Comparison of ENCODE assay signal across 8 mouse cellular contexts in the genomic region with DNA sequence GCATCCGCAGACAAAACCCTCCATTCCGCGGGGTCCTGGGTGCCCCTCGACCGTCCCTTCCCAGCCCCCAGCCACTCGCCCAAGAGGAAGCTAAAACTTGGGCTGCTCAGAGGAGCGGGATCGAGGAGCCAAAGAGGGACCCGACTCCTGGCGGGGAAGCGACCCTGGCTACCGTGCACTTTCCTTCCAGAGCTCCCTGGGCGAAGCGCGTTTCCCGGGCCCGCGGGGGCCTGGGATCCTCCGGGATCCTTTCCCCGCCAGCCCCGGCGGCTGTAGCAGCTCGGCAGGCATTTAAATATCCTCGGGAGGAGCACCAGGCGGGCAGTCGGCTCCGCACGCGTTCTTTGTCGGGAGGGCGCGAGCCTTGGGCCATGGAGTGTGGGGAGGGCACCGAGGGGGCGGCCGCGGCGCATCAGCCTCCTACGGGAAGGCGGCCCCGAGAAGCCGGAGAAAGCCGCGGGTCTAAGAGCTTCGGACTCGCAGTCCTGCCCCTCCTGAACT. TPM values are rescaled to one million over a fixed set of nuclear protein-coding genes. Genes with fewer than 3 reads are reported as not detected.
DNase-seq lines count a peak whose midpoint lies in the region; ATAC-seq and TF ChIP-seq lines count a peak whose summit lies in the region.

No protein-coding gene starts in this region.

- H3K9ac ChIP-seq in ES-E14 (ENCODE audit: insufficient read depth, low read depth, low read length, poor library complexity, severe bottlenecking): peak overlapping the region; percentile 69
- peak overlapping the region; percentile 97 for H3K9ac ChIP-seq in embryonic facial prominence, embryonic 12.5 days
- H3K9ac ChIP-seq in hindbrain, embryonic 11.5 days (ENCODE audit: low read depth, low read length): peak overlapping the region; percentile 98
- H3K9ac ChIP-seq in liver, embryonic 13.5 days: peak overlapping the region; percentile 74

- in situ Hi-C loops in ES-E14 (cut with MboI; ENCODE audit: low sequenced_read_pairs in 2 of 2, unreplicated experiment in 2 of 2): no loop called here

- DNase-seq in kidney, adult 2 months: peak; percentile 7
- no peak for DNase-seq in kidney, adult 9 months
- peak; percentile 37 for DNase-seq in ES-E14 (ENCODE audit: low read depth, low spot score)
- DNase-seq in hindbrain, embryonic 11.5 days (ENCODE audit: low spot score): peak; percentile 77
- DNase-seq in liver, embryonic 13.5 days: no peak
- DNase-seq in thymus, postnatal 0 days (ENCODE audit: low spot score): no peak

- no peaks in the 10 kb centered on the region for H3K9me3 ChIP-seq in ES-E14 (ENCODE audit: control insufficient read depth, insufficient read depth, low read depth, low read length)
- H3K9me3 ChIP-seq in embryonic facial prominence, embryonic 12.5 days: no peaks in the 10 kb centered on the region
- H3K9me3 ChIP-seq in hindbrain, embryonic 11.5 days (ENCODE audit: control insufficient read depth, low read length): no peaks in the 10 kb centered on the region
- no peaks in the 10 kb centered on the region for H3K9me3 ChIP-seq in liver, embryonic 13.5 days (replicated peaks)

- H3K4me3 ChIP-seq in kidney, adult 2 months (ENCODE audit: insufficient read depth, low read depth, low read length): peak overlapping the region; percentile 56
- H3K4me3 ChIP-seq in ES-E14 (ENCODE audit: insufficient read depth in 1 of 2, low read depth in 1 of 2, low read length in 2 of 2, poor library complexity in 1 of 2, severe bottlenecking in 1 of 2): peak overlapping the region; percentile 61 to 79
- peak overlapping the region; percentile 94 for H3K4me3 ChIP-seq in embryonic facial prominence, embryonic 12.5 days
- H3K4me3 ChIP-seq in hindbrain, embryonic 11.5 days (ENCODE audit: low read depth, low read length): peak overlapping the region; percentile 76
- H3K4me3 ChIP-seq in liver, embryonic 13.5 days (replicated peaks): peak overlapping the region; percentile 65
- H3K4me3 ChIP-seq in small intestine, adult 2 months (ENCODE audit: low read depth, low read length): peak overlapping the region; percentile 88

- H3K27me3 ChIP-seq in kidney, adult 2 months (replicated peaks; ENCODE audit: control insufficient read depth, insufficient read depth, low read length): peaks cover 9% of the 10 kb centered on the region; the same call in 1 of the 2 replicates
- no peaks in the 10 kb centered on the region for H3K27me3 ChIP-seq in embryonic facial prominence, embryonic 12.5 days
- H3K27me3 ChIP-seq in hindbrain, embryonic 11.5 days (ENCODE audit: control insufficient read depth, insufficient read depth, low read length): no peaks in the 10 kb centered on the region
- peaks cover 68% of the 10 kb centered on the region for H3K27me3 ChIP-seq in liver, embryonic 13.5 days
- peaks cover 10% of the 10 kb centered on the region for H3K27me3 ChIP-seq in small intestine, adult 2 months (ENCODE audit: control insufficient read depth, insufficient read depth, low read length)

- H3K27ac ChIP-seq in kidney, adult 2 months (ENCODE audit: insufficient read depth, low read depth, low read length): no peak overlapping the region
- H3K27ac ChIP-seq in ES-E14 (ENCODE audit: insufficient read depth, low read depth, low read length, poor library complexity, severe bottlenecking): no peak overlapping the region
- peak overlapping the region; percentile 99 for H3K27ac ChIP-seq in embryonic facial prominence, embryonic 12.5 days
- H3K27ac ChIP-seq in hindbrain, embryonic 11.5 days (ENCODE audit: low read depth, low read length): peak overlapping the region; percentile 87
- H3K27ac ChIP-seq in liver, embryonic 13.5 days: peak overlapping the region; percentile 67
- no peak overlapping the region for H3K27ac ChIP-seq in small intestine, adult 2 months (ENCODE audit: insufficient read depth, low read depth, low read length)

- under 1% methylated on average over 45 of the region's 45 CpGs for WGBS in kidney, adult 2 months
- under 1% methylated on average over 45 of the region's 45 CpGs for WGBS in embryonic facial prominence, embryonic 12.5 days
- under 1% methylated on average over 39 of the region's 45 CpGs for WGBS in hindbrain, embryonic 11.5 days
- 0% methylated on average over 45 of the region's 45 CpGs for WGBS in liver, embryonic 13.5 days (ENCODE audit: insufficient replicate concordance)
- WGBS in small intestine, adult 2 months: under 1% methylated on average over 45 of the region's 45 CpGs

- TF ChIP-seq POLR2A in kidney, adult 2 months (IDR thresholded peaks at IDR 0.05; ENCODE audit: low read depth, low read length): no peak
- no peak for TF ChIP-seq POLR2A in small intestine, adult 2 months (IDR thresholded peaks at IDR 0.05; ENCODE audit: low read depth, low read length)

- peak overlapping the region; percentile 87 for H3K4me2 ChIP-seq in embryonic facial prominence, embryonic 12.5 days (replicated peaks)
- peak overlapping the region; percentile 95 for H3K4me2 ChIP-seq in hindbrain, embryonic 11.5 days (replicated peaks; ENCODE audit: low read depth, low read length)
- peak overlapping the region; percentile 77 for H3K4me2 ChIP-seq in liver, embryonic 13.5 days

- no peak for ATAC-seq in embryonic facial prominence, embryonic 12.5 days (ENCODE audit: insufficient number of reproducible peaks, insufficient read depth, low FRiP score, low TSS enrichment)
- ATAC-seq in hindbrain, embryonic 11.5 days (ENCODE audit: low FRiP score): peak; percentile 56
- ATAC-seq in liver, embryonic 13.5 days (ENCODE audit: low read depth): 0 out of 2 replicates have a peak, but pooled peaks have one; percentile 13

- H3K36me3 ChIP-seq in kidney, adult 2 months (ENCODE audit: control insufficient read depth, insufficient read depth, low read length): no peaks in the 10 kb centered on the region
- no peaks in the 10 kb centered on the region for H3K36me3 ChIP-seq in ES-E14 (ENCODE audit: control insufficient read depth, insufficient read depth, low read length, poor library complexity, severe bottlenecking)
- no peaks in the 10 kb centered on the region for H3K36me3 ChIP-seq in embryonic facial prominence, embryonic 12.5 days
- H3K36me3 ChIP-seq in hindbrain, embryonic 11.5 days (ENCODE audit: control insufficient read depth, insufficient read depth, low read length): no peaks in the 10 kb centered on the region
- no peaks in the 10 kb centered on the region for H3K36me3 ChIP-seq in liver, embryonic 13.5 days
- no peaks in the 10 kb centered on the region for H3K36me3 ChIP-seq in small intestine, adult 2 months (ENCODE audit: control insufficient read depth, insufficient read depth, low read length)

- TF ChIP-seq CTCF in kidney, adult 2 months (conservative IDR thresholded peaks at IDR 0.05; ENCODE audit: insufficient read depth, insufficient read length, low read depth, low read length): no peak
- no peak for TF ChIP-seq CTCF in small intestine, adult 2 months (IDR thresholded peaks at IDR 0.05; ENCODE audit: extremely low read depth, insufficient read length, insufficient replicate concordance, low read depth, low read length)

- no peaks in the 10 kb centered on the region for H3K4me1 ChIP-seq in kidney, adult 2 months (ENCODE audit: control insufficient read depth, insufficient read depth, low read length)
- peaks cover 0 to 5% of the 10 kb centered on the region in 2 experiments; a peak in 2 of 4 replicates for H3K4me1 ChIP-seq in ES-E14 (ENCODE audit: control insufficient read depth in 2 of 2, insufficient read depth in 2 of 2, low read length in 2 of 2, poor library complexity in 1 of 2)
- peaks cover 12% of the 10 kb centered on the region for H3K4me1 ChIP-seq in embryonic facial prominence, embryonic 12.5 days
- H3K4me1 ChIP-seq in hindbrain, embryonic 11.5 days (replicated peaks; ENCODE audit: control insufficient read depth, insufficient read depth, low read length): peaks cover 2% of the 10 kb centered on the region
- peaks cover 10% of the 10 kb centered on the region; the same call in 1 of the 2 replicates for H3K4me1 ChIP-seq in liver, embryonic 13.5 days (replicated peaks)
- no peaks in the 10 kb centered on the region for H3K4me1 ChIP-seq in small intestine, adult 2 months (ENCODE audit: control insufficient read depth, insufficient read depth, insufficient read length, low read length)

TF ChIP-seq in ES-E14, 5 proteins besides CTCF, POLR2A, EP300 and RAD21:
- TF ChIP-seq ZC3H11A (IDR thresholded peaks at IDR 0.05; ENCODE audit: borderline replicate concordance, low read depth, low read length): no peak
- no peak for TF ChIP-seq HCFC1 (IDR thresholded peaks at IDR 0.05; ENCODE audit: borderline replicate concordance, insufficient read depth, low read length)
- no peak for TF ChIP-seq CHD2 (IDR thresholded peaks at IDR 0.05; ENCODE audit: low read depth, low read length)

RNA-seq across cellular contexts. Expression of gene Hmga2, which starts 1.2 kb away (rescaled TPM):
- polyA plus RNA-seq in kidney, adult 2 months (2012; rRNA removed): 0.09 and 0.10 TPM in 2 replicates
- 5.8 and 21.6 TPM in 2 replicates for total RNA-seq in ES-E14 (2012; rRNA removed)
- 89.2 and 100 TPM in 2 replicates for polyA plus RNA-seq in embryonic facial prominence, embryonic 12.5 days (2016; fragmentation: Nextera tagmentation; extraction: Ambion mirVana)
- 39.6 and 42.9 TPM in 2 replicates for polyA plus RNA-seq in hindbrain, embryonic 11.5 days (2014; fragmentation: Nextera tagmentation; extraction: Ambion mirVana)
- 7.5 and 7.6 TPM in 2 replicates for polyA plus RNA-seq in liver, embryonic 13.5 days (2015; fragmentation: Nextera tagmentation; extraction: Ambion mirVana)
- 0.74 and 1.1 TPM in 2 replicates for polyA plus RNA-seq in small intestine, adult 2 months (2012; rRNA removed)
- 0.73 and 1.1 TPM in 2 replicates for polyA plus RNA-seq in thymus, postnatal 0 days (2015; fragmentation: Nextera tagmentation; extraction: Ambion mirVana)

Comparison
In these comparisons a context has a peak if more than half of its experiments do, and no peak if none do; other contexts are left out.
1. DNase-seq: peak in kidney, adult 2 months (single experiment), ES-E14 (single experiment) and hindbrain, embryonic 11.5 days (single experiment); none in kidney, adult 9 months (single experiment), liver, embryonic 13.5 days (single experiment) and thymus, postnatal 0 days (single experiment).
2. H3K27ac ChIP-seq: peak in embryonic facial prominence, embryonic 12.5 days (single experiment), hindbrain, embryonic 11.5 days (single experiment) and liver, embryonic 13.5 days (single experiment); none in kidney, adult 2 months (single experiment), ES-E14 (single experiment) and small intestine, adult 2 months (single experiment).
3. Peak in every context shown above with its lines, with median percentiles within 50 percentile points of each other: H3K4me3 ChIP-seq, H3K9ac ChIP-seq and H3K4me2 ChIP-seq.